Mouse (Mus musculus) skeletal muscle tissue, postnatal 0 days (tissue): ENCODE measurements around the gene Hsf4. TPM values are rescaled to one million over a fixed set of nuclear protein-coding genes. Genes with fewer than 3 reads are reported as not detected.

ENCODE experiments used
- microRNA counts: library from miRNA; unstranded; fragments of <30 nt; microRNA quantifications from one replicate; lab custom pipeline; 2015
- microRNA-seq, 2 experiments: library from miRNA; unstranded; fragments of <30 nt; microRNA quantifications; one replicate each; pipeline ENCODE4; 2016
- polyA plus RNA-seq: library from polyadenylated mRNA; unstranded; fragments of >200 nt; fragmentation: Nextera tagmentation; extraction: Ambion mirVana; gene quantifications from 2 replicates; pipeline ENCODE4 v1.2.1, GENCODE M21; 2015

Hsf4 gene
- 0.11 and 0.18 TPM in 2 replicates for polyA plus RNA-seq

GRCm38 (mm10) chr8:105269461-105269947 lies at the start of gene Hsf4:
Gene Hsf4 (plus strand): TSS chr8:105269801.

GRCm38 (mm10) chr8:105224413-105225271 lies 45.0 kb upstream of the Hsf4 start, which contains the start of gene D230025D16Rik:
Gene D230025D16Rik (plus strand): TSS chr8:105225145.

GRCm38 (mm10) chr8:105254966-105255350 lies 14.6 kb upstream of the Hsf4 start, which contains the start of gene B3gnt9:
Gene B3gnt9 (minus strand): TSS chr8:105255153.

GRCm38 (mm10) chr8:105264024-105264982 lies 5.3 kb upstream of the Hsf4 start, which contains the start of the genes Tradd and Fbxl8:
Gene Tradd (minus strand): TSS chr8:105264609.
Gene Fbxl8 (plus strand): TSS chr8:105264648.

GRCm38 (mm10) chr8:105275840-105276239 lies 6.2 kb downstream of the Hsf4 start, which contains the start of gene Nol3:
Gene Nol3 (plus strand): TSS chr8:105276140.

GRCm38 (mm10) chr8:105289805-105290460 lies 20.3 kb downstream of the Hsf4 start, which contains the start of gene 4931428F04Rik:
Gene 4931428F04Rik (minus strand): TSS chr8:105289864.

GRCm38 (mm10) chr8:105295895-105296573 lies 26.4 kb downstream of the Hsf4 start, which contains the start of gene Exoc3l:
Gene Exoc3l (minus strand): TSS chr8:105296101.

GRCm38 (mm10) chr8:105297511-105298192 lies 28.1 kb downstream of the Hsf4 start, which contains the start of gene E2f4:
Gene E2f4 (plus strand): TSS chr8:105297663.

GRCm38 (mm10) chr8:105305211-105306145 lies 35.9 kb downstream of the Hsf4 start, which contains the start of gene Elmo3:
Gene Elmo3 (plus strand): TSS chr8:105305601.

MicroRNAs within 50 kb of the gene (microRNA counts, 519-probe panel; counts per million panel counts)
- microRNA mmu-miR-328 (lab: Ali Mortazavi, UCI) = 2,628 counts per million, percentile 69 among the panel's probes with 10 or more counts

Small RNA genes within 50 kb of the gene (microRNA-seq; reads per million reads assigned to microRNA genes)
- gene Gm27320 (0 reads per million in 2 experiments), gene Mir328 (353 to 381 reads per million in 2 experiments)

Other genes with a start within 250 kb of the Hsf4 start
- not detected in 2 replicates for gene Ces3a, start 221.2 kb upstream of the Hsf4 start, polyA plus RNA-seq
- not detected in 2 replicates for gene Ces3b, start 186.0 kb upstream of the Hsf4 start, polyA plus RNA-seq
- not detected in 2 replicates for gene Ces4a, start 138.0 kb upstream of the Hsf4 start, polyA plus RNA-seq
- gene Cbfb, start 99.1 kb upstream of the Hsf4 start, polyA plus RNA-seq = 32.1 and 36.8 TPM in 2 replicates
- 13.8 and 14.6 TPM in 2 replicates for gene D230025D16Rik, start 44.7 kb upstream of the Hsf4 start, polyA plus RNA-seq
- gene B3gnt9, start 14.6 kb upstream of the Hsf4 start, polyA plus RNA-seq = 12.4 and 15.0 TPM in 2 replicates
- 6.5 and 10.0 TPM in 2 replicates for gene Tradd, start 5.2 kb upstream of the Hsf4 start, polyA plus RNA-seq
- 0.85 and 2.0 TPM in 2 replicates for gene Fbxl8, start 5.2 kb upstream of the Hsf4 start, polyA plus RNA-seq
- gene Nol3, start 6.3 kb downstream of the Hsf4 start, polyA plus RNA-seq = 19.7 and 19.8 TPM in 2 replicates
- 2.1 TPM in 2 replicates for gene 4931428F04Rik, start 20.1 kb downstream of the Hsf4 start, polyA plus RNA-seq
- 4.2 and 6.3 TPM in 2 replicates for gene Exoc3l, start 26.3 kb downstream of the Hsf4 start, polyA plus RNA-seq
- 28.1 and 28.5 TPM in 2 replicates for gene E2f4, start 27.9 kb downstream of the Hsf4 start, polyA plus RNA-seq
- 2.3 and 3.0 TPM in 2 replicates for gene Elmo3, start 35.8 kb downstream of the Hsf4 start, polyA plus RNA-seq
- gene Lrrc29, start 56.5 kb downstream of the Hsf4 start, polyA plus RNA-seq = 2.5 and 2.8 TPM in 2 replicates
- gene Tmem208, start 56.6 kb downstream of the Hsf4 start, polyA plus RNA-seq = 70.3 and 73.5 TPM in 2 replicates
- 0.82 and 1.1 TPM in 2 replicates for gene Fhod1, start 78.2 kb downstream of the Hsf4 start, polyA plus RNA-seq
- gene Slc9a5, start 79.0 kb downstream of the Hsf4 start, polyA plus RNA-seq = 0.45 and 0.52 TPM in 2 replicates
- 0.12 and 0.18 TPM in 2 replicates for gene Plekhg4, start 103.5 kb downstream of the Hsf4 start, polyA plus RNA-seq
- gene Kctd19, start 143.7 kb downstream of the Hsf4 start, polyA plus RNA-seq = 0.29 TPM in 1 of 2 replicates, not detected in the other
- gene Lrrc36, start 143.8 kb downstream of the Hsf4 start, polyA plus RNA-seq = 0.94 and 1.2 TPM in 2 replicates
- gene Tppp3, start 201.7 kb downstream of the Hsf4 start, polyA plus RNA-seq = 630 and 718 TPM in 2 replicates
- 22.4 and 24.2 TPM in 2 replicates for gene Zdhhc1, start 227.1 kb downstream of the Hsf4 start, polyA plus RNA-seq
- gene Hsd11b2, start 249.0 kb downstream of the Hsf4 start, polyA plus RNA-seq = 6.9 TPM in 2 replicates